Mouse (Mus musculus) embryonic fibroblast, embryonic 13.5 days (primary cell): ENCODE results near the gene Oaz3. TPM values are rescaled to one million over a fixed set of nuclear protein-coding genes. Genes with fewer than 3 reads are reported as not detected.
A peak's percentile ranks its signal among the peaks of the same experiment; 100 is the strongest.

Experiments
- H3K27ac ChIP-seq: 2 replicates; pipeline ENCODE4 v1.5.1; 2012; ENCODE audit warnings: low read length, control low read depth, inconsistent platforms; ENCODE audit not compliant: insufficient read depth
- H3K4me1 ChIP-seq: 2 replicates; pipeline ENCODE4 v1.6.1; 2011; ENCODE audit warnings: low read length; ENCODE audit not compliant: control insufficient read depth, insufficient read depth
- H3K4me3 ChIP-seq: 2 replicates; pipeline ENCODE4 v1.5.1; 2011; ENCODE audit warnings: mild to moderate bottlenecking, control low read depth, low read length; ENCODE audit not compliant: insufficient read depth
- CTCF ChIP-seq: IDR thresholded peaks from 2 replicates; pipeline ENCODE4 v1.5.1; 2011; ENCODE audit warnings: mild to moderate bottlenecking, control low read depth, low read length, moderate library complexity, borderline replicate concordance; ENCODE audit not compliant: insufficient read depth
- POLR2A ChIP-seq: IDR thresholded peaks from 2 replicates; pipeline ENCODE4 v1.6.1; 2011; ENCODE audit warnings: low read depth, mild to moderate bottlenecking, control low read depth, low read length, moderate library complexity
- polyA plus RNA-seq: library from polyadenylated mRNA; stranded (reverse); fragments of >200 nt; gene quantifications from 2 replicates; pipeline ENCODE4 v1.2.4, GENCODE M21; 2011; ENCODE audit warnings: low read depth; ENCODE audit not compliant: missing spikeins, insufficient read length

Gene Oaz3
- polyA plus RNA-seq, 1 experiment, result not detected

- H3K4me3 ChIP-seq, result no peak overlapping the region
- no peak overlapping the region for H3K27ac ChIP-seq
- TF ChIP-seq CTCF, result no peak
- TF ChIP-seq POLR2A, result no peak
- peaks cover 5% of the 10 kb centered on the region; the same call in 1 of the 2 replicates for H3K4me1 ChIP-seq
These were observed 38.2 kb downstream of the Oaz3 start for GRCm38 (mm10) chr3:94405561-94405960.

GRCm38 (mm10) chr3:94404366-94405054 lies 39.2 kb downstream of the Oaz3 start:
- Histone ChIP-seq H3K4me1 (peaks cover 5% of the 10 kb centered on the region; the same call in 1 of the 2 replicates), H3K4me3 (no peak overlapping the region), H3K27ac (no peak overlapping the region)
- TF ChIP-seq POLR2A, result no peak
- no peak for TF ChIP-seq CTCF

- no peak for TF ChIP-seq POLR2A
- no peak for TF ChIP-seq CTCF
- Histone ChIP-seq H3K27ac (no peak overlapping the region), H3K4me1 (peaks cover 5% of the 10 kb centered on the region; the same call in 1 of the 2 replicates), H3K4me3 (no peak overlapping the region)
These were observed 41.3 kb downstream of the Oaz3 start for GRCm38 (mm10) chr3:94402451-94402850.

GRCm38 (mm10) chr3:94399663-94400310 lies 43.9 kb downstream of the Oaz3 start:
- H3K4me1 ChIP-seq, result peaks cover 5% of the 10 kb centered on the region; the same call in 1 of the 2 replicates
- H3K4me3 ChIP-seq, result no peak overlapping the region
- no peak for TF ChIP-seq POLR2A
- TF ChIP-seq CTCF, result no peak
- H3K27ac ChIP-seq, result no peak overlapping the region

GRCm38 (mm10) chr3:94398943-94399481 lies 44.7 kb downstream of the Oaz3 start:
- TF ChIP-seq CTCF (no peak), POLR2A (no peak)
- Histone ChIP-seq H3K4me3 (peak overlapping the region; percentile 14; the same call in 1 of the 2 replicates), H3K4me1 (0 out of 2 replicates have a peak, but pooled peaks cover under 1% of the 10 kb centered on the region), H3K27ac (no peak overlapping the region)

GRCm38 (mm10) chr3:94398217-94398616 lies 45.5 kb downstream of the Oaz3 start, which contains the start of gene Lingo4:
Lingo4 (plus strand) TSS chr3:94398517.
- Histone ChIP-seq H3K27ac (no peak within 1 kb of the TSS), H3K4me3 (peak within 1 kb of the TSS; percentile 14; the same call in 1 of the 2 replicates), H3K4me1 (no peaks in the 10 kb centered on the region)
- TF ChIP-seq CTCF (no peak), POLR2A (no peak)

GRCm38 (mm10) chr3:94396851-94397250 lies 46.9 kb downstream of the Oaz3 start:
- Histone ChIP-seq H3K27ac (no peak overlapping the region), H3K4me1 (no peaks in the 10 kb centered on the region), H3K4me3 (no peak overlapping the region)
- no peak for TF ChIP-seq CTCF
- TF ChIP-seq POLR2A, result no peak

GRCm38 (mm10) chr3:94396336-94396735 lies 47.4 kb downstream of the Oaz3 start:
- no peaks in the 10 kb centered on the region for H3K4me1 ChIP-seq
- H3K4me3 ChIP-seq, result no peak overlapping the region
- H3K27ac ChIP-seq, result no peak overlapping the region
- TF ChIP-seq POLR2A (no peak), CTCF (no peak)

GRCm38 (mm10) chr3:94393049-94393448 lies 50.7 kb downstream of the Oaz3 start:
- Histone ChIP-seq H3K4me3 (no peak overlapping the region), H3K27ac (no peak overlapping the region), H3K4me1 (no peaks in the 10 kb centered on the region)
- no peak for TF ChIP-seq CTCF
- no peak for TF ChIP-seq POLR2A

- Histone ChIP-seq H3K4me1 (no peaks in the 10 kb centered on the region), H3K27ac (no peak overlapping the region), H3K4me3 (no peak overlapping the region)
- TF ChIP-seq CTCF, result no peak
- TF ChIP-seq POLR2A, result no peak
These were observed 51.6 kb downstream of the Oaz3 start for GRCm38 (mm10) chr3:94392128-94392527.
